Mouse (Mus musculus) hindbrain, postnatal 0 days (tissue): Measurements from ENCODE around the gene Sh3gl3. TPM values are rescaled to one million over a fixed set of nuclear protein-coding genes. Genes with fewer than 3 reads are reported as not detected.
A peak's percentile ranks its signal among the peaks of the same experiment; 100 is the strongest.

ENCODE experiments used
- ATAC-seq: fragments of 200-750 bp; cut with Nextera tagmentation; 2 replicates; pipeline ENCODE4 v1.8.0; 2017; ENCODE audit warnings: mild to moderate bottlenecking, moderate TSS enrichment, moderate library complexity
- DNase-seq: peaks from one replicate; pipeline ENCODE4 v3.0.0-alpha.2; 2015; ENCODE audit warnings: low spot score
- H3K27ac ChIP-seq: fragments of 300-500 bp; sonication (generic); 2 replicates; pipeline ENCODE4 v1.5.1; 2014; ENCODE audit warnings: mild to moderate bottlenecking
- H3K27me3 ChIP-seq: fragments of 300-500 bp; sonication (generic); 2 replicates; pipeline ENCODE4 v1.6.1; 2014; ENCODE audit warnings: low read length, mixed read lengths; ENCODE audit not compliant: insufficient read depth
- H3K36me3 ChIP-seq: fragments of 300-500 bp; sonication (generic); 2 replicates; pipeline ENCODE4 v1.6.1; 2014; ENCODE audit warnings: low read length, mixed read lengths; ENCODE audit not compliant: insufficient read depth
- H3K4me1 ChIP-seq: fragments of 300-500 bp; sonication (generic); 2 replicates; pipeline ENCODE4 v1.6.1; 2014; ENCODE audit warnings: antibody characterized with exemption, low read length, mixed read lengths; ENCODE audit not compliant: insufficient read depth
- H3K4me2 ChIP-seq: fragments of 300-500 bp; sonication (generic); 2 replicates; pipeline ENCODE4 v1.6.1; 2014; ENCODE audit warnings: low read depth, mild to moderate bottlenecking, low read length, moderate library complexity, mixed read lengths
- H3K4me3 ChIP-seq: fragments of 300-500 bp; sonication (generic); 2 replicates; pipeline ENCODE4 v1.5.1; 2014; ENCODE audit warnings: low read length
- H3K9ac ChIP-seq: fragments of 300-500 bp; sonication (generic); replicated peaks from 2 replicates; pipeline ENCODE4 v1.6.1; 2014; ENCODE audit warnings: mild to moderate bottlenecking, low read length, moderate library complexity, mixed read lengths
- H3K9me3 ChIP-seq: fragments of 300-500 bp; sonication (generic); 2 replicates; pipeline ENCODE4 v1.6.1; 2016; ENCODE audit warnings: low read length, mixed read lengths
- CTCF ChIP-seq: IDR thresholded peaks from 2 replicates; pipeline ENCODE4 v1.5.1; 2016; ENCODE audit warnings: antibody characterized with exemption, control low read depth, low read depth
- WGBS: fragments of 180-500 bp; shearing (Covaris S2); extraction: QIAGEN DNeasy Blood & Tissue Kit; methylation state at CpG from one replicate; pipeline ENCODE4 v1.1.7; 2014; 5-methylcytosine and 5-hydroxymethylcytosine counted together
- polyA plus RNA-seq: library from polyadenylated mRNA; unstranded; fragments of >200 nt; fragmentation: Nextera tagmentation; extraction: Ambion mirVana; gene quantifications from 2 replicates; pipeline ENCODE4 v1.2.1, GENCODE M21; 2015
- total RNA-seq: library from RNA; depleted of rRNA; stranded (reverse); fragments of >200 nt; gene quantifications from 2 replicates; pipeline ENCODE4 v1.2.3, GENCODE M21; 2014

Gene Sh3gl3
- total and polyA plus RNA-seq, 2 experiments from 2014 or later = 35.8 to 77.5 TPM

DNA sequence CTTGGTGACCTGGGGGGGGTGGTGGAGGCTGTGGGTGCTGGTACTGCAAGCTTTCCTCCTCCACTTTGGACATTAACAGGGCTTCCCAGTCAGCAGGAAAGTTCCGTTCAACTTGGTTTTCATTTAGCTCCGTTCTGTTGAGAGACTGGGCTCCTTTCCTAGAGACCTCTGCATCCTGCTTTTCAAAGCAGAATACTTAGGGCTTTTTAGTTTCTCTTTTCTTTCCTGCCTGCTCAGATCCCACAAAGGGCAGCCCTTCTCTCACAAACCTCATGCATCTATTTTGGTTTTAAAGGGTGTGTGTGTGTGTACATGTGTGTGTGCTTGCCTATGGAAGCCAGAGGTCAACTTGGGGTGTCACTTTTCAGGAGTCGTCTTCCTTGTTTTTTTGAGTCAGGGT lies 31.3 kb downstream of the Sh3gl3 start:
- ATAC-seq = no peak
- no peak for DNase-seq
- no peak overlapping the region for H3K4me3 ChIP-seq
- no peaks in the 10 kb centered on the region for H3K27me3 ChIP-seq
- no peaks in the 10 kb centered on the region for H3K36me3 ChIP-seq
- no peak overlapping the region for H3K4me2 ChIP-seq
- H3K9ac ChIP-seq = no peak overlapping the region
- H3K27ac ChIP-seq = no peak overlapping the region
- TF ChIP-seq CTCF = no peak
- peaks cover 10% of the 10 kb centered on the region; the same call in 1 of the 2 replicates for H3K4me1 ChIP-seq
- WGBS = 77% methylated on average over 3 of the region's 3 CpGs
- no peaks in the 10 kb centered on the region for H3K9me3 ChIP-seq

DNA sequence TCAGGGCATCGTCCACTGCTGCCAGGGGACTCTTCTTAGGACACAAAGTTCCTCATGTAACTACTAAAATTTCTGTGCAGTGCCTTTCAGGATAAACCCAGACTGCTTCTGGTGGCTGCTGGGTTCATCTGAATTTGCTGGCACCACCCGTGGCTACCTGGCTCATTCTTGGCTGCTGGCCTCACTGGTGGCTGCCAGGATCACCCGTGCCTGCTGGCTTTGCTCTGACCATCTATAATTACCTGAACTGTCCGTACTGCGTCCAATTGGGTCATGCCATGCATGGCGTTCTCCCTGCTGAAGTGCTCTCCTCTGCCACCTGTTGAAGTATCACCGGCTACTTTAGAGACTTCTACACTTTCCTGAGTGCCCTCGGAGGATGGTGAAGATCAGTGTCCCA lies 33.1 kb downstream of the Sh3gl3 start:
- H3K27ac ChIP-seq = no peak overlapping the region
- TF ChIP-seq CTCF = no peak
- H3K9me3 ChIP-seq = no peaks in the 10 kb centered on the region
- no peaks in the 10 kb centered on the region for H3K27me3 ChIP-seq
- ATAC-seq (no peak), DNase-seq (no peak)
- H3K4me2 ChIP-seq = no peak overlapping the region
- H3K36me3 ChIP-seq = no peaks in the 10 kb centered on the region
- peaks cover 10% of the 10 kb centered on the region; the same call in 1 of the 2 replicates for H3K4me1 ChIP-seq
- no peak overlapping the region for H3K9ac ChIP-seq
- WGBS = 79% methylated on average over 8 of the region's 8 CpGs
- no peak overlapping the region for H3K4me3 ChIP-seq

DNA sequence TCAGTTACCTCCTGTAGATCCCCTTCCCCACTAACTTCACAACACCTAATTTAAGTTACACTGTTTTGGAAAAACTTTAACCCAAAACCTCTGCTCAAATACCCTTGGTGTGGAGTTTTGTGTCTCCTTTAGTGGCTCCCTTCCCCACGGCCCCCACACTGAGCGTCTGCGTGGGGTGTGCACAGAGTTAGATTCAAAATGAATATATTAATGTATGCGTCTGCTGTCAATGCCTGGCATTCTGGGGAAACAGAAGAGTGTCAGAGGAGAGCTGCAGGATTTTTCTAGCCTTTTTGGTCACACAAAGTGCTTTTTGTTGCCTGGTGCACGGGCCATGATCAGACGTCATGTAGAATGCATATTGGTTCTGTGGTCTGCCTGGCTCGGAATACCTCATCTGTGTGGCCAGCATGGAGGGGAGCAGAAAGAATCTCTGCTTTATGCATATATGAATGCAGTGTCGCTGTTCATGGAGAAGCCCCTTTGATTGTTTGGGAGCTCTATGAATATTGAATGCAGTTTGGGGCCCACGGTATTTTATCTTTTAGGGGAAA lies 47.8 kb downstream of the Sh3gl3 start:
- no peak for TF ChIP-seq CTCF
- ATAC-seq = 0 out of 2 replicates have a peak, but pooled peaks have one; percentile 55
- Histone ChIP-seq H3K9ac (no peak overlapping the region), H3K27ac (no peak overlapping the region; the same call in 1 of the 2 replicates), H3K36me3 (no peaks in the 10 kb centered on the region), H3K27me3 (no peaks in the 10 kb centered on the region), H3K4me2 (no peak overlapping the region), H3K4me3 (no peak overlapping the region), H3K9me3 (no peaks in the 10 kb centered on the region), H3K4me1 (no peaks in the 10 kb centered on the region)
- 47% methylated on average over 9 of the region's 9 CpGs for WGBS
- DNase-seq = no peak

GRCm38 (mm10) chr7:82223906-82224846 lies 50.5 kb downstream of the Sh3gl3 start:
- Histone ChIP-seq H3K4me3 (no peak overlapping the region), H3K9ac (no peak overlapping the region), H3K36me3 (no peaks in the 10 kb centered on the region), H3K27ac (no peak overlapping the region), H3K4me2 (no peak overlapping the region), H3K4me1 (no peaks in the 10 kb centered on the region), H3K9me3 (no peaks in the 10 kb centered on the region), H3K27me3 (no peaks in the 10 kb centered on the region)
- ATAC-seq (0 out of 2 replicates have a peak, but pooled peaks have one; percentile 22), DNase-seq (no peak)
- 34% methylated on average over 10 of the region's 10 CpGs for WGBS
- no peak for TF ChIP-seq CTCF

DNA sequence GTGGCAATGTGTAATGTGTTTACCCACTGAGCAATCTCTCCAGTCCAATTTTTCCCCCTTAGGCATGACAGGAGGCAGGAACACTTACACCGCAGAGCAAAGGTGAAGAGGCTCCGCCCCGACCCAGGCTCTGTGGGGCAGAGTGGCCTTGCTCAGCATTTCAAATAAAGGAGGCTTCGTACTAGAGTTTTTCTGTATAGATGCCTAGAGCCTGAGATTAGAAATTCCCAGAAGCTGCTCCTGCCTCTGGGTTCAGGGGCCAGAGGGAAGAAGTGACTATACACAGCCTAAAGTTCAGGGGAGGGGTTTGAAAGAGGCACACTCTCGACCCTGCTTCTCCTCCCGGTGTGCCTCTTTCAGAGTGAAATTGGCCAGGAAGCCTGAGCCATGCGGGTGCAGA lies 59.6 kb downstream of the Sh3gl3 start:
- 71% methylated on average over 7 of the region's 7 CpGs for WGBS
- no peaks in the 10 kb centered on the region for H3K9me3 ChIP-seq
- H3K4me1 ChIP-seq = no peaks in the 10 kb centered on the region
- no peak overlapping the region for H3K27ac ChIP-seq
- TF ChIP-seq CTCF = no peak
- DNase-seq = no peak
- no peak overlapping the region for H3K4me2 ChIP-seq
- H3K4me3 ChIP-seq = no peak overlapping the region
- H3K36me3 ChIP-seq = no peaks in the 10 kb centered on the region
- ATAC-seq = no peak
- H3K27me3 ChIP-seq = no peaks in the 10 kb centered on the region
- H3K9ac ChIP-seq = no peak overlapping the region

GRCm38 (mm10) chr7:82234010-82234897 lies 60.6 kb downstream of the Sh3gl3 start:
- Histone ChIP-seq H3K9me3 (no peaks in the 10 kb centered on the region), H3K36me3 (no peaks in the 10 kb centered on the region), H3K4me3 (no peak overlapping the region), H3K9ac (no peak overlapping the region), H3K27ac (no peak overlapping the region), H3K4me1 (no peaks in the 10 kb centered on the region), H3K27me3 (no peaks in the 10 kb centered on the region), H3K4me2 (no peak overlapping the region)
- no peak for TF ChIP-seq CTCF
- ATAC-seq (no peak), DNase-seq (no peak)
- 49% methylated on average over 11 of the region's 11 CpGs for WGBS
